Mouse (Mus musculus) stomach, postnatal 0 days (tissue): ENCODE results near the gene Fli1. TPM values are rescaled to one million over a fixed set of nuclear protein-coding genes. Genes with fewer than 3 reads are reported as not detected.

Experiments
- ATAC-seq: fragments of 200-750 bp; cut with Nextera tagmentation; 2 replicates; pipeline ENCODE4 v1.8.0; 2017; ENCODE audit not compliant: low FRiP score, low TSS enrichment
- DNase-seq: peaks from one replicate; pipeline ENCODE4 v3.0.0-alpha.2; 2016; ENCODE audit warnings: low spot score
- H3K27ac ChIP-seq: fragments of 300-500 bp; sonication (generic); replicated peaks from 2 replicates; pipeline ENCODE4 v1.5.1; 2014; ENCODE audit warnings: mild to moderate bottlenecking, control low read depth
- H3K27me3 ChIP-seq: fragments of 300-500 bp; sonication (generic); 2 replicates; pipeline ENCODE4 v1.6.1; 2014; ENCODE audit warnings: low read length; ENCODE audit not compliant: control insufficient read depth, insufficient read depth
- H3K36me3 ChIP-seq: fragments of 300-500 bp; sonication (generic); 2 replicates; pipeline ENCODE4 v1.6.1; 2014; ENCODE audit warnings: low read length, mixed read lengths; ENCODE audit not compliant: control insufficient read depth, insufficient read depth
- H3K4me1 ChIP-seq: fragments of 300-500 bp; sonication (generic); replicated peaks from 2 replicates; pipeline ENCODE4 v1.6.1; 2014; ENCODE audit warnings: antibody characterized with exemption; ENCODE audit not compliant: control insufficient read depth, insufficient read depth
- H3K4me2 ChIP-seq: fragments of 300-500 bp; sonication (generic); replicated peaks from 2 replicates; pipeline ENCODE4 v1.6.1; 2014; ENCODE audit warnings: low read depth, mild to moderate bottlenecking, control low read depth, moderate library complexity
- H3K4me3 ChIP-seq: fragments of 300-500 bp; sonication (generic); 2 replicates; pipeline ENCODE4 v1.5.1; 2014; ENCODE audit warnings: low read depth, low read length, control low read depth
- H3K9ac ChIP-seq: fragments of 300-500 bp; sonication (generic); 2 replicates; pipeline ENCODE4 v1.6.1; 2014; ENCODE audit warnings: mild to moderate bottlenecking, low read length, control low read depth, mixed read lengths
- H3K9me3 ChIP-seq: fragments of 300-500 bp; sonication (generic); 2 replicates; pipeline ENCODE4 v1.6.1; 2016; ENCODE audit warnings: low read length; ENCODE audit not compliant: control insufficient read depth
- CTCF ChIP-seq: IDR thresholded peaks from 2 replicates; pipeline ENCODE4 v1.5.1; 2016; ENCODE audit warnings: antibody characterized with exemption, low read depth, mild to moderate bottlenecking, moderate library complexity
- EP300 ChIP-seq: optimal IDR thresholded peaks from 2 replicates; pipeline ENCODE3; 2016; ENCODE audit warnings: antibody characterized with exemption
- WGBS: fragments of 180-500 bp; shearing (Covaris S2); extraction: QIAGEN DNeasy Blood & Tissue Kit; methylation state at CpG from one replicate; pipeline ENCODE4 v1.1.7; 2014; 5-methylcytosine and 5-hydroxymethylcytosine counted together
- polyA plus RNA-seq: library from polyadenylated mRNA; unstranded; fragments of >200 nt; fragmentation: Nextera tagmentation; extraction: Ambion mirVana; gene quantifications from 2 replicates; pipeline ENCODE4 v1.2.1, GENCODE M21; 2015

The Fli1 gene
- 4.6 and 4.9 TPM in 2 replicates for polyA plus RNA-seq

DNA sequence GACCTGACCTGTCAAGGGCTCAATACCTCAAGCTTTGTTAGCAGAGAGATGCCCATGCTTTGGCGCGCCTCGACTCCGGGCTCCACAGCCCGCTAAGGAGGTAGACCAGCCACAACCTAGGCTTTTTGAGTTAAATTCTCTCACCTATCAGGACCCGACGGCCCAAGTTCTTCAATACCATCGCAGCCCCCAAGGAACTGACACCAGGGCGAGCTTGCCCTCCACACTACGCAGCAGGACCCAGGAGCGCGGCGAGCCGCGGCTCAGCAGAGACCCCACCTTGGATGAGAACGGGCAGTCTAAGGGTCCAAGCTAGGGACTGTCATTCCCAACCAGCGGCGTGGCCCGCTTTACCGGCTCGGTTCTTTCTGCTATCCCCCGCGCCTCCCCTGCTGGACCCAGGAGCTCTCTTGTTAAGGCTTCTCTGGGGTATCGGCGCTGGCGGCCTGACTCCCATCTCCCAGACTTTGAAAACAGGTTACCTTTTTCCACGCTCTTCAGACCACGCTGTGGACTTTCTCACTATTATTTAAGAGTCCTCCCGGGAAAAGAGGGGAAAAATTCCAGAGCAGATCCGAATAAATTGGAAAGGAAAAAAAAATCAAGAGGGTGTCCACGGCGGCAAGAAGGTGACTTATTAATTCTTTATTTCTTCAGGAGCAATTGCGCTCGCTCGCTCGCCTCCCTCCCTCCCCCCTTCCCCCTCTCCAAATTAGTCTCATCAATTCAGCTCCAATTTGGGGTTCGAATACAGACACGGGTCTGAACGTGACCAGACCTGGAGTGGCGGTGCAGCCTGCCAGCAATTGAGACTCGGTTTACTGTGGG is at the start of gene Fli1:
Gene Fli1, minus strand, starts transcription at position 650 of the 828 bp plus-strand sequence.
- TF ChIP-seq EP300 = no peak
- TF ChIP-seq CTCF = no peak
- Histone ChIP-seq H3K9ac (peak within 1 kb of the TSS; percentile 35), H3K9me3 (no peaks in the 10 kb centered on the region), H3K4me1 (peaks cover 2% of the 10 kb centered on the region; the same call in 1 of the 2 replicates), H3K27me3 (peaks cover 5% of the 10 kb centered on the region; the same call in 1 of the 2 replicates), H3K4me2 (peak within 1 kb of the TSS; percentile 88), H3K27ac (peak within 1 kb of the TSS; percentile 67), H3K36me3 (no peaks in the 10 kb centered on the region), H3K4me3 (peak within 1 kb of the TSS; percentile 66)
- 4% methylated on average over 41 of the region's 41 CpGs for WGBS
- DNase-seq (no peak), ATAC-seq (no peak)

- Histone ChIP-seq H3K4me3 (no peak overlapping the region), H3K9me3 (no peaks in the 10 kb centered on the region), H3K27ac (no peak overlapping the region), H3K27me3 (no peaks in the 10 kb centered on the region), H3K4me2 (peak overlapping the region; percentile 35), H3K9ac (no peak overlapping the region), H3K4me1 (no peaks in the 10 kb centered on the region), H3K36me3 (no peaks in the 10 kb centered on the region)
- WGBS = 9% methylated on average over 14 of the region's 14 CpGs
- ATAC-seq = peak; percentile 86
- DNase-seq = peak; percentile 58
- TF ChIP-seq EP300 (no peak), CTCF (peak; percentile 97)
These were observed 49.3 kb upstream of the Fli1 start for GRCm38 (mm10) chr9:32591732-32592582.

- no peaks in the 10 kb centered on the region for H3K9me3 ChIP-seq
- no peaks in the 10 kb centered on the region for H3K36me3 ChIP-seq
- ATAC-seq (no peak), DNase-seq (no peak)
- no peak overlapping the region for H3K9ac ChIP-seq
- TF ChIP-seq EP300 (no peak), CTCF (no peak)
- H3K4me2 ChIP-seq = no peak overlapping the region
- H3K4me1 ChIP-seq = no peaks in the 10 kb centered on the region
- H3K27me3 ChIP-seq = no peaks in the 10 kb centered on the region
- no peak overlapping the region for H3K4me3 ChIP-seq
- 71% methylated on average over 5 of the region's 5 CpGs for WGBS
- H3K27ac ChIP-seq = no peak overlapping the region
These were observed 47.9 kb upstream of the Fli1 start for GRCm38 (mm10) chr9:32590571-32590970.

DNA sequence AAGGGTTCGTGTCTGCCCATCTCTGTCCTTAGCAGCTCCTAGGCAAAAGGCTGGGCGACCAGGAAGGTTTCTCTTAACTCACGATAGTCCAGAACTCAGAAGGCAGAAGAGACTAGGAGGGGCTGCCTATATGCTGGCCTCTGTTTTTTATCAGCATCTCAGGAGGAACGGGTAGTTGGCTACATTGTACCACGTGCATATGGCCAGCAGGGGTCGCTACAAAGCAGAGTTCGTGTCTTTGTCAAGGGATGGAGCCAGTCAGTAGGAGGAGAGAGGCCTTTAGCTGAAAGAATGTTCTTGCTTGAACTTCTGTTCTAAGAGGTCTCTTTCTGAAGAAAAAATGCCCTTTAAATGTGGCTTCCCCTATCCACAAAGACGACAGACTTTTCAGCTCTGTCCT is 47.2 kb upstream of the Fli1 start:
- Histone ChIP-seq H3K9me3 (no peaks in the 10 kb centered on the region), H3K9ac (no peak overlapping the region), H3K36me3 (no peaks in the 10 kb centered on the region), H3K4me1 (no peaks in the 10 kb centered on the region), H3K27ac (no peak overlapping the region), H3K4me2 (no peak overlapping the region), H3K4me3 (no peak overlapping the region), H3K27me3 (no peaks in the 10 kb centered on the region)
- WGBS = 8% methylated on average over 8 of the region's 8 CpGs
- DNase-seq (peak; percentile 80), ATAC-seq (peak; percentile 66; the same call in 1 of the 2 replicates)
- TF ChIP-seq EP300 = no peak
- TF ChIP-seq CTCF = peak; percentile 97

DNA sequence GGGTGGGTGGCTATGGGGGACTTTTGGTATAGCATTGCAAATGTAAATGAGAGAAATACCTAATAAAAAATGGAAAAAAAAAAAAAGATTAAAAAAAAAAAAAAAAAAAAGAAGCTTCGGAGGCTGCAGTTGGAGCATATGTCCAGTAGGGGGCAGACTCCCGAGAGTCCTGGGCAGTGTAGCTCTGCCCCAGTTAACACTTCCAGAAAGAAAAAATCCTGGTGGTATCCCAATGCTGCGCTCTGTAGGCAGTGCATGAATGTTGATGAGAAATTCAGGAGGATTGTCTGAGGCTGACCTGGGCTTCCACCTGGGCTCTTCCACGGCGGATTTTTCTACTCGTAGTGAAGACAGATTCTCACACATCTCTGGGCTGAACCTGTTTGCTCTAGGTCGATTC is 42.7 kb upstream of the Fli1 start:
- Histone ChIP-seq H3K36me3 (no peaks in the 10 kb centered on the region), H3K9ac (no peak overlapping the region), H3K4me3 (no peak overlapping the region), H3K27me3 (no peaks in the 10 kb centered on the region), H3K9me3 (no peaks in the 10 kb centered on the region), H3K4me2 (no peak overlapping the region), H3K27ac (no peak overlapping the region), H3K4me1 (no peaks in the 10 kb centered on the region)
- ATAC-seq = no peak
- 44% methylated on average over 7 of the region's 7 CpGs for WGBS
- TF ChIP-seq CTCF (peak; percentile 65), EP300 (no peak)
- DNase-seq = no peak
